Mouse (Mus musculus): ENCODE measurements around the gene Stox1.

Stox1 gene

GRCm38 (mm10) chr10:62664171-62664570, 61.8 kb downstream of the Stox1 start:
- DNase-seq, result no peak

- no peak for DNase-seq
Observed at GRCm38 (mm10) chr10:62656711-62657110, 69.2 kb downstream of the Stox1 start.

- no peak for DNase-seq
Observed at GRCm38 (mm10) chr10:62651961-62652360, 74.0 kb downstream of the Stox1 start.

GRCm38 (mm10) chr10:62650881-62651810, 74.8 kb downstream of the Stox1 start, which contains the start of gene Ddx50:
Ddx50 (minus strand) TSS chr10:62651218.
- peak; percentile 100 for DNase-seq

GRCm38 (mm10) chr10:62650358-62650782, 75.6 kb downstream of the Stox1 start:
- DNase-seq, result no peak
